Mouse (Mus musculus) A20 (cell line): ENCODE measurements around the gene Pla2g3.
A peak's percentile ranks its signal among the peaks of the same experiment; 100 is the strongest.

Experiments
- DNase-seq: peaks from one replicate; pipeline ENCODE4 v3.0.0-alpha.2; 2011; ENCODE audit warnings: low read depth, low spot score

Pla2g3 gene

GRCm38 (mm10) chr11:3519756-3520398 is 31.8 kb downstream of the Pla2g3 start:
- DNase-seq, result no peak

DNA sequence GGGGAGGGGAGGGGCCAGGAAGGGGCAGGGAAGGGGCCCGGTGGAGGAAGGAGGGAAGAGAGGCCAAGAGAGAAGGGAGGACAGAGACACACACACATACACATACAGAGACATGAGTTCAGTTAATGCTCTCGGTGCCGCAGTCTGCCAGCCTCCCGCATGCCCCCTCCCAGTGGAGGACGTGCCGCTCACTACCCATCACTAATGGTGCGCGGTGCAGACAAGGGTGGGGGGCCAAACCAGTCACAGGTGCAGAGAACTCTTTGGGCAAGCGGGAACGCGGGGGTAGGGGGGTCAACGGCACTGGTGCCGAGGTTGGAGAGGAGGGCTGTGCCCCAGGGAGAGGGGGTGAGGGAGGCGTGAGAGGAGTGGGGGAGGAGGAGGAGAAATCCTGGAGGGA is 32.8 kb downstream of the Pla2g3 start:
- DNase-seq, result no peak

DNA sequence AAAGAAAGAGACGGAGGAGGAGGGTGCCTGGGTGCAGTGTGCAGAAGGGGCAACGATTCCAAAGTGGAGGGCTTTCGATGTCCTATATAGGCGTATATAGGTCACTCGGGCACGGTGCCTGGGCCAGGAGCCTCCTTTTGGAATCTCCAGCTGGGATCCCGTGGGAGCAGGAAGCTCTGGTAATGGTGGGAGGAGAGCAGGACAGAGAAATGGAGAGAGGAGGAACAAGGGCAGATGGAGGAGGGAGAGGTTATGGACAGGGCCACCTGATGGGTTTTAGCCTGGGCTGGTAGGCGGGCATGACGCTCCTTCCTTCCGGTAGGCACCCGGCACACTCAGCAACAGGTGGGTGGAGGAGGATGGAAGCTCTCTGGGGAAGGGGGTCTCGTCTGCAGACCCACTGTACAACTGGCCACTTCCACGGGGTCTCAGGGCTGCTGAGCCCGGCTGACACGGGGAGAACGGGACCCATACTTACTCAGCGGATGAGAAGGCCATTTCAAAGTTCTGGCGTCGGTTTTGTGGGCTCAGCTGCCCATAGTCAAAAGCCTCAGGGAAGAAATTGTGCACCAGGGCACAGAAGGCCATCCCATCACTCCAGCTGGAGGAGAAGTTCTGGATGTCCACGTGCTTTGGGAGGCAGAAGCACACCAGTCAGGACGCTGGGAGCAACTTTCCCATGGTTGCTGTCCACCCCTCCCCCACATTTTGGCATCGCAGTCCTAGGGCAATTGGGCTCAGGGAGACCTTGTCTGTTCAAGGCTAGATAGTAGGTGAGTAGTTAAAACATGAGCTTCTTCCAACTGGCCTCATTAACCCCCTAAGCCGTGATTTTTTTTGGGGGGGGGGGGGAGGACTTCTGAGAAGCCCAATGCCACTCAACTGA is 33.5 kb downstream of the Pla2g3 start:
- no peak for DNase-seq

DNA sequence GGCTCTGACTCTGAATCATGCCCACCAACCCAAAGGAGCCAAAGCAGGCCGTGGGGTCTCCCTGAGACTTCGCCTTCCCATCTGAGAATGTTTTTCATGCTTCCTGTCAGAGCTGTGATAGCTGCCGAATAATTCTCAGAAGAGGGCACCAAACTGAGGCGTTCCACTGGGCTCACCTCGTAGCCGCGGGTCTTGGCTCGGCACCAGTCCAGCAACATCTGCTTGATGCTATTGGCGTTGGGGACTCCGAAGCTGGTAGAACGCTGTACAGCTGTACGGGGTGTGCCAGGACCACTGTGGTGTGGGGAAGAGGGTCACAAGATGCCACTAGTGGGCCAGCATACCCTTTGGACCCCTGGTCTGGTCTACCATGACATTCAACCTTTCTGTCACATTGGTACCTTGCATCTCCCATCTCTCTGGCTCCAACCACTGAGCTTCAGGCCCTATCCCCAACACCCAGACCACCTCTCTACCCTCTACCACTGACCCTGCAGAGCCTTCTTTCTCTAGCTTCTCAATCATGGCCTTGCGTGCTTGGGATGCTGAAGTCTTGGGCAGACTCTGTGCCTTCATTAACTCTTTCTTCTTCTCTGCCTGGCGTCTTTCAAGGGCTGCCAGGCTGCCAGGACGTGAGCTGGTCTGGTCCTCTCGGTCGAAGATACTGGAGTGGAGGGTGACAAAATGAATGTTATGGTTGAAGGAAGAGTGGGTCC is 34.4 kb downstream of the Pla2g3 start:
- no peak for DNase-seq

DNA sequence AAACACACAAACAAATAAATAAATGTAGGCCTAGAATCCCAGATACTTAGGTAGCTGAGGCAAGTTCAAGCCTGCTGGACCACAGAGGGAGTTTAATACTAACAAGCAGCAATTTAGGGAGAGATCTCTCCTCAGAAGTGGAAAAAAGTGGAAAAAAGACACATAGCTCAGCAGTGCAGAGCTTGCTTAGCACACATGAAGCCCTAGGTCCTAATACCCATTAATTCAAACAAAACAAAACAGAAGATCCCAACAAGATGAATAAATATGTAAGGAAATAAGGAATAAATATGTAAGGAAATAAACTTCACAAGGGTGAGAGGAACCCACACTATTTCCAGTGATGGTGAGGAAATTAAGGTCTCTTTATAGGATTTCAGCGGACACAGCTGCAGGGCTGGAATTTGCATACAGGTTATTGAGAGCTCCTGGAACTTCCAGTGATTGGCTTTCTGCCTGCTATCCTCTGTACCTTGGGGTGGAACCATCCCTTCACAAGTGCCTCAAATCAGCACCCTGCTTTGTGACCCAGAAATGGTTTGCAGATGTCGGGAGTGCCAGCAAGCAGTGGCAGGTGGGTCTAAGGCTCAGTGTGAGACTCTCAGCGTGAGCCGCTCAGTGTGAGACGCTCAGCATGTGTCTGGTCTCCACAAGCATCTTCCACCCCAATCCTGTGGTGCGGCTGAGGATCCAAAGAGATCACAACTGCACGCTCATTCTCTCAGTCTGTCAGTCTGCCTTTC is 35.9 kb downstream of the Pla2g3 start:
- no peak for DNase-seq

GRCm38 (mm10) chr11:3525560-3525959 is 37.5 kb downstream of the Pla2g3 start:
- DNase-seq, result no peak

- DNase-seq, result no peak
These were observed 38.1 kb downstream of the Pla2g3 start for GRCm38 (mm10) chr11:3526207-3526606.

GRCm38 (mm10) chr11:3526979-3527738 is 39.1 kb downstream of the Pla2g3 start:
- no peak for DNase-seq

DNA sequence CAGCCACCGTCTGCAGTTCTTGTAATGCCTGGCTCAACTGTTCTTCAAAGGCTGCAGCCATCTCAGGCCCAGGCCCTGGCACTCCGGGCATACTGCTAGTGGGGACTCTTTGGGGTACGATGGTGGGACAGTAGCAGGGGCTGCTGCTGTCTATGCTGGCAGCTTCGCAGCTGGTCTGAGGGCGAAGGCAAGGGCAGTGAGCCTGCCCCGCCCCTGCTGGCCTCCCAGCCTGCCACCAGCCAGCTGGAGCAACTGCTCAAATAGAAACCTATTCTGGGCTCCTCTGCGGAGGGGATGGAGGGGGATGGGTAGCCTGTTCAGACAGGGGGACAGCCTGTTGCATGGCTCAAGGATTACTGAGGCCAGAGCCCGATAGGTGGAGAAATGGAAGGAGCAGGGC is 39.7 kb downstream of the Pla2g3 start:
- no peak for DNase-seq

DNA sequence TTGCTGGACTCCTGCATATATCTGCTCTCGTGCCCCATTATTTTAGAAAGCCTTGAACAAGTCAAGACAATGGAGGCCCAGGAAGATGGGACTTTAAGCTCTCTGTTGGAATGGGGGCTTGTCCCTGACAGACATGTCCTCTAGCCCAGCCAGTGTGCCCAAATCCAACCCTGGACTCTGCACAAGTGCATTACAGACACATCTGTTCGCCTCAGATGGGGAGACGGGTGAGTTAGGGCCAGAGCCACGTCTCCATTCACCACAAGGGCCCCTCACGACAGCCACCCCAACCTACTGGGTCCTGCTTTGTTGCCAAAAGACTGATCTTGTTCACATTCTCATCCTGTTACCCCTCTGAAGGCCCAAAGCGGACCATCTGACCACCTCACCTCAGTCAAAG is 40.1 kb downstream of the Pla2g3 start:
- no peak for DNase-seq

DNA sequence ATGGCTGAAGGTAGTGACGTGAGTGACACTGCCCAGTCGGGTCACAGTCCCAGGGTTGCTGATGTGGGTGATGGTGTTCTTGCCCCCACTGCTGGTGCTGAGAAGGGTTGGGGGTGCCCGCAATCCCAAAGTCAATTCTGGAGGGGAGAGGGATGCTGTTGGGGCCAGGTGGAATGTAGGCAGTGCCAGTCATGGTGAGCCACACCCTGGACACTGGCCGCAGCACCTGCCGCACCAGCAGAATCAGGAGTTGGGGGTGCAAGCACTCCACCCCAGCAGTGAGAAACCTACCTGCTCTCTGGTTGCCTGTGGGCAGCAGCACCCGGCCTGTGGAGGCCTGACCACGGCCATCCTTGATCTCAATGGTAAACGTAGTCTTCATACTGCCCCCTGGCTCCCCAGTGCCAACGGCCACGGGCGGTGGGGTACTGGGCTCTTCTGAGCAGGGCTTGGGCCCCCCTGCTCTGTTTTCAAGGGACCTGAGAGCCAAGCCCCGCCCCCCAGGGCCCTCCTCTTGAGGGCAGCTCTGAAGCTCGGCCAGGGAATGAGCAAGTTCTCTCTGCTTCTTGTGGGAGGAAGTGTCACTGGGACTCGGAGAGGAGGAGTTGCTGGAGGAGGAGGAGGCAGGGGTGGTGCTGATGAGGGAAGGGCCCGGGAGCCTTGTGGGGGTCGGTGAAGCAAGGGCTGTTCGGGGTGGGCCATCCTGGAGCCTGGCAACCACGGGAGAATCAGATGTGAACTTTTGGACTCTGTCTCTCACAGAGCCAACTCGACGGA is 41.6 kb downstream of the Pla2g3 start:
- DNase-seq, result no peak

- DNase-seq, result no peak
These were observed 42.6 kb downstream of the Pla2g3 start for GRCm38 (mm10) chr11:3530731-3531130.

GRCm38 (mm10) chr11:3531634-3532033 is 43.5 kb downstream of the Pla2g3 start:
- DNase-seq, result peak; percentile 37

DNA sequence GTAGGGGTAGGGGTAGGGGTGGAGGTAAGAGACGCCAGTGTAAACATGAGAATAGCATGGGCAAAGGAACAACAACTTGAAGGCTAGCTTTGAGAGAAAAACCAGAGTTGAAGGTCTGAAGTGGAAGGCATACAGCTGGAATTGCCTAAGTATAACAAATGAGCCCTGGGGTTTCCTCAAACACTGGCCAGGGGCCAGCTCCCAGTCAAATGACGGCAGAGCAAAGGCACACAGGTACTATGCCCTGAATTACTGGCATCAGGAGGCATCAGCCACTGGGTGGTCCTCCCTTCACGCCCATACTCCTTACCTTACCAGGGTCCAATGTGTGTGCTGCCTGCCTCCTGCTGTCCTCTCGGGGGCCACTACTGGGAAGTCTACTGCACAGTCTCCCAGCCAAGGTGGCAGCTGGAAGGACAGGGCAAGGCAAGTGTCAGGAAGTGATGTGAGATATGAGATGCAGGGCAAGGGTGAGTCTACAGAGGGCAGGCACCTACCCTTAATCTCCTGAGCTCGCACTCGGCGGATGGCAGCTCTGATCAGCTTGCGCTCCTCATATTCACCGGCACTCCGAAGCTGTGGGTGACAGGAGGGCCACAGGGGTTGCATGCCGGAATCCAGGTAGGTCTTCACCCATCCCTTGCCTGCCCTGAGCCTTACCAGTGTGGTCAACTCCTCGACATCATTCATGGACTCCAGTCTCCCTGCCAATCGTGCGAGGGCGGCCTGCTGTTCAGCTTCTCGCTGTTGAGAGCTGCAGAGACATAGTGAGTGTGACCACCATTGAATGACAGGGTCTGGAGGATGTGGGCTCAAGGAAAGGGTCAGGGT is 44.2 kb downstream of the Pla2g3 start:
- DNase-seq, result no peak

GRCm38 (mm10) chr11:3533406-3533932 is 45.4 kb downstream of the Pla2g3 start:
- no peak for DNase-seq

DNA sequence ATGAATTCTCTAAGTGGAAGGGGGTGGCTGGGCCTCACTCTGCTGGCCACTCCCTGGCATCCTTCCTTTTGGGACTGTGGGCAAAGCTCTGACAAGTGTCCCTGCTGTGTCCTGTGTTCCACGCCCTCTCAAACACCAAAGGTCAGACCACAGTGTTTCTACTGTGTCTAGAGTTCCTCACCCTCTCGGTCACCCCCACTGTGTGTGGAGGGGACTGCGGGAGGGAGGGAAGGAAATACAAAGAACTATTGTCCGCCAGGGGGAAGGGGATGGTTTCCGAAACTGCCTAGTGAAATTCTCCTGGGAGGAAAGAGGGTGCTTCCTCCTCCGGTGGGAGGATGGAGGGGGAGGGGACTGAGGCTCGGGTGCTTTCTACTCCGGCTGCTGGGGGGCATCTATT is 46.9 kb downstream of the Pla2g3 start:
- DNase-seq, result no peak

GRCm38 (mm10) chr11:3535406-3535986 is 47.4 kb downstream of the Pla2g3 start:
- peak; percentile 82 for DNase-seq

GRCm38 (mm10) chr11:3536082-3536481 is 48.0 kb downstream of the Pla2g3 start:
- no peak for DNase-seq
